Mouse (Mus musculus): ENCODE measurements around the gene Tmem138. TPM values are rescaled to one million over a fixed set of nuclear protein-coding genes. Genes with fewer than 3 reads are reported as not detected.

Gene Tmem138
- total and polyA plus RNA-seq, 3 experiments = 11.9 to 25.2 TPM; not detected in 1

GRCm38 (mm10) chr19:10605901-10606622 lies 28.9 kb upstream of the Tmem138 start:
- peaks cover 8 to 19% of the 10 kb centered on the region in 2 experiments for H3K4me1 ChIP-seq (ENCODE audit: control insufficient read depth in 1 of 2, insufficient read depth in 2 of 2, low read length in 2 of 2)
- H3K36me3 ChIP-seq (ENCODE audit: control insufficient read depth in 1 of 2, insufficient read depth in 2 of 2, low read length in 2 of 2) = peaks cover 22 to 29% of the 10 kb centered on the region in 2 experiments
- no peaks in the 10 kb centered on the region for H3K9me3 ChIP-seq (replicated peaks; ENCODE audit: insufficient read depth, low read length)
- TF ChIP-seq GABPA (IDR thresholded peaks at IDR 0.05; ENCODE audit: low read depth, low read length) (no peak), MYB (IDR thresholded peaks at IDR 0.05; ENCODE audit: low read depth, low read length) (no peak), RAD21 (IDR thresholded peaks at IDR 0.05; ENCODE audit: low read depth, low read length) (no peak), NRF1 (IDR thresholded peaks at IDR 0.05; ENCODE audit: insufficient read depth, low read depth, low read length, poor library complexity, severe bottlenecking) (no peak), ZNF384 (IDR thresholded peaks at IDR 0.05; ENCODE audit: low read depth, low read length) (no peak), MAX (IDR thresholded peaks at IDR 0.05; ENCODE audit: low read length) (peak; percentile 11; the same call in 1 of the 2 replicates), TAL1 (IDR thresholded peaks at IDR 0.05; ENCODE audit: low read length) (no peak), GATA1 (IDR thresholded peaks at IDR 0.05; ENCODE audit: low read depth, low read length) (peak; percentile 80), JUND (IDR thresholded peaks at IDR 0.05; ENCODE audit: low read depth, low read length) (no peak), RCOR1 (IDR thresholded peaks at IDR 0.05; ENCODE audit: low read depth, low read length) (no peak), MXI1 (IDR thresholded peaks at IDR 0.05; ENCODE audit: low read depth, low read length) (peak; percentile 33), ETS1 (IDR thresholded peaks at IDR 0.05; ENCODE audit: low read depth, low read length) (no peak; the same call in 1 of the 2 replicates), NELFE (IDR thresholded peaks at IDR 0.05; ENCODE audit: low read depth, low read length) (no peak), ZMIZ1 (IDR thresholded peaks at IDR 0.05; ENCODE audit: low read depth, low read length) (no peak), CHD1 (IDR thresholded peaks at IDR 0.05; ENCODE audit: low read depth, low read length) (0 out of 2 replicates have a peak, but pooled peaks have one; percentile 43), SIN3A (IDR thresholded peaks at IDR 0.05; ENCODE audit: low read length) (peak; percentile 56), EP300 (IDR thresholded peaks at IDR 0.05; ENCODE audit: low read depth in 1 of 2, low read length in 2 of 2) (peak in 1 of 2 experiments; percentile 3; a peak in 1 of 4 replicates)
- H3K9ac ChIP-seq (ENCODE audit: control insufficient read depth, low read depth, low read length, poor library complexity, severe bottlenecking) = peak overlapping the region; percentile 97
- H3K79me2 ChIP-seq (ENCODE audit: control insufficient read depth, insufficient read depth, low read length, poor library complexity) = peaks cover 33% of the 10 kb centered on the region
- peak overlapping the region; percentile 84 for H3K27ac ChIP-seq (ENCODE audit: control insufficient read depth, low read depth, low read length)
- DNase-seq (ENCODE audit: low read depth, low spot score) = peak; percentile 58
- no peaks in the 10 kb centered on the region for H3K27me3 ChIP-seq (ENCODE audit: control insufficient read depth in 1 of 2, insufficient read depth in 2 of 2, low read length in 2 of 2)
- peak overlapping the region; percentile 72 to 94 for H3K4me3 ChIP-seq (ENCODE audit: control insufficient read depth in 1 of 2, insufficient read depth in 1 of 2, low read depth in 2 of 2, low read length in 2 of 2)

GRCm38 (mm10) chr19:10605293-10605900 lies 28.2 kb upstream of the Tmem138 start, which contains the start of the genes Ddb1 and Tkfc:
Ddb1 (plus strand) TSS chr19:10605327.
Tkfc (minus strand) TSS chr19:10605654.
- DNase-seq (ENCODE audit: low read depth, low spot score) = peak; percentile 99
- TF ChIP-seq ZNF384 (IDR thresholded peaks at IDR 0.05; ENCODE audit: low read depth, low read length) (no peak), NRF1 (IDR thresholded peaks at IDR 0.05; ENCODE audit: insufficient read depth, low read depth, low read length, poor library complexity, severe bottlenecking) (no peak; the same call in 1 of the 2 replicates), TAL1 (IDR thresholded peaks at IDR 0.05; ENCODE audit: low read length) (no peak), POLR2A (IDR thresholded peaks at IDR 0.05; ENCODE audit: control insufficient read depth in 1 of 2, insufficient read depth in 1 of 2, low read depth in 1 of 2, low read length in 2 of 2, poor library complexity in 1 of 2) (peak; percentile 96 to 97), POLR2AphosphoS5 (IDR thresholded peaks at IDR 0.05; ENCODE audit: borderline replicate concordance, low read depth, low read length) (no peak), CHD1 (IDR thresholded peaks at IDR 0.05; ENCODE audit: low read depth, low read length) (no peak), RCOR1 (IDR thresholded peaks at IDR 0.05; ENCODE audit: low read depth, low read length) (no peak), MYB (IDR thresholded peaks at IDR 0.05; ENCODE audit: low read depth, low read length) (peak; percentile 92), MAX (IDR thresholded peaks at IDR 0.05; ENCODE audit: low read length) (peak; percentile 83), MEF2A (IDR thresholded peaks at IDR 0.05; ENCODE audit: extremely low read depth, insufficient replicate concordance, low read depth, low read length, poor library complexity, severe bottlenecking) (0 out of 2 replicates have a peak, but pooled peaks have one; percentile 24), ZKSCAN1 (IDR thresholded peaks at IDR 0.05; ENCODE audit: low read depth, low read length) (no peak), UBTF (IDR thresholded peaks at IDR 0.05; ENCODE audit: borderline replicate concordance, insufficient read depth, low read depth, low read length) (peak; percentile 70; the same call in 1 of the 2 replicates), MYC (IDR thresholded peaks at IDR 0.05; ENCODE audit: low read depth, low read length) (peak; percentile 72), BHLHE40 (IDR thresholded peaks at IDR 0.05; ENCODE audit: borderline replicate concordance, low read depth, low read length) (no peak), ZC3H11A (IDR thresholded peaks at IDR 0.05; ENCODE audit: low read depth, low read length) (no peak), SMC3 (IDR thresholded peaks at IDR 0.05; ENCODE audit: low read depth, low read length) (no peak), USF2 (IDR thresholded peaks at IDR 0.05; ENCODE audit: borderline replicate concordance in 1 of 2, insufficient read depth in 1 of 2, low read depth in 1 of 2, low read length in 2 of 2) (no peak)

More at GRCm38 (mm10) chr19:10605293-10605900, 28.2 kb upstream of the Tmem138 start, which contains the start of the genes Ddb1 and Tkfc:
- no peaks in the 10 kb centered on the region for H3K9me3 ChIP-seq (replicated peaks; ENCODE audit: insufficient read depth, low read length)
- H3K36me3 ChIP-seq (ENCODE audit: control insufficient read depth in 1 of 2, insufficient read depth in 2 of 2, low read length in 2 of 2) = peaks cover 22 to 23% of the 10 kb centered on the region in 2 experiments
- peaks cover 8 to 19% of the 10 kb centered on the region in 2 experiments for H3K4me1 ChIP-seq (ENCODE audit: control insufficient read depth in 1 of 2, insufficient read depth in 2 of 2, low read length in 2 of 2)
- peak within 1 kb of the TSS; percentile 97 for H3K9ac ChIP-seq (ENCODE audit: control insufficient read depth, low read depth, low read length, poor library complexity, severe bottlenecking)
- H3K79me2 ChIP-seq (ENCODE audit: control insufficient read depth, insufficient read depth, low read length, poor library complexity) = peaks cover 33% of the 10 kb centered on the region
- peak within 1 kb of the TSS; percentile 84 for H3K27ac ChIP-seq (ENCODE audit: control insufficient read depth, low read depth, low read length)
- H3K27me3 ChIP-seq (ENCODE audit: control insufficient read depth in 1 of 2, insufficient read depth in 2 of 2, low read length in 2 of 2) = no peaks in the 10 kb centered on the region
- H3K4me3 ChIP-seq (ENCODE audit: control insufficient read depth in 1 of 2, insufficient read depth in 1 of 2, low read depth in 2 of 2, low read length in 2 of 2) = peak within 1 kb of the TSS; percentile 72 to 94
